Mouse (Mus musculus) myocyte (in vitro differentiated cells): ENCODE results near the gene Ncl. TPM values are rescaled to one million over a fixed set of nuclear protein-coding genes. Genes with fewer than 3 reads are reported as not detected.

Experiments
- H3K27me3 ChIP-seq: one replicate; pipeline ENCODE4 v1.6.1; 2011; ENCODE audit not compliant: control insufficient read depth, insufficient read depth, insufficient read length
- H3K36me3 ChIP-seq: one replicate; pipeline ENCODE4 v1.6.1; 2011; ENCODE audit not compliant: control insufficient read depth, insufficient read depth
- H3K4me2 ChIP-seq: one replicate; pipeline ENCODE4 v1.6.1; 2011; ENCODE audit warnings: low read depth, control low read depth
- H3K4me3 ChIP-seq: one replicate; pipeline ENCODE4 v1.5.1; 2011; ENCODE audit warnings: mild to moderate bottlenecking, control low read depth, moderate library complexity
- H3K79me2 ChIP-seq: one replicate; pipeline ENCODE4 v1.6.1; 2011; ENCODE audit not compliant: control insufficient read depth, insufficient read depth
- H3ac ChIP-seq: one replicate; pipeline ENCODE4 v1.6.1; 2011; ENCODE audit not compliant: control insufficient read depth, insufficient read length
- CEBPB ChIP-seq: IDR thresholded peaks from 2 replicates; pipeline ENCODE4 v1.6.1; 2011; ENCODE audit warnings: mild to moderate bottlenecking, moderate library complexity; ENCODE audit not compliant: poor library complexity, insufficient read depth, severe bottlenecking
- E2F4 ChIP-seq: IDR thresholded peaks from one replicate; pipeline ENCODE4 v1.6.1; 2011; ENCODE audit warnings: mild to moderate bottlenecking, control low read depth, moderate library complexity; ENCODE audit not compliant: insufficient read depth
- MAX ChIP-seq: IDR thresholded peaks from one replicate; pipeline ENCODE4 v1.6.1; 2011; ENCODE audit warnings: low read depth, mild to moderate bottlenecking, control low read depth
- MYOD1 ChIP-seq, 3 experiments: IDR thresholded peaks; one replicate each; pipeline ENCODE4 v1.6.1; 2011; ENCODE audit warnings: control low read depth in 2 of 3, low read depth in 2 of 3, mild to moderate bottlenecking in 2 of 3, moderate library complexity in 1 of 3; ENCODE audit not compliant: insufficient read length in 2 of 3, control insufficient read depth in 1 of 3
- MYOG ChIP-seq, 3 experiments: IDR thresholded peaks; one replicate each; pipeline ENCODE4 v1.6.1; 2011; ENCODE audit warnings: control low read depth in 2 of 3, low read depth in 2 of 3, mild to moderate bottlenecking in 2 of 3; ENCODE audit not compliant: insufficient read length in 2 of 3, control insufficient read depth in 1 of 3, insufficient read depth in 1 of 3
- POLR2A ChIP-seq: IDR thresholded peaks from one replicate; pipeline ENCODE4 v1.6.1; 2011; ENCODE audit warnings: low read depth, mild to moderate bottlenecking, control low read depth, moderate library complexity; ENCODE audit not compliant: insufficient read length
- POLR2AphosphoS2 ChIP-seq: IDR thresholded peaks from one replicate; pipeline ENCODE4 v1.6.1; 2011; ENCODE audit warnings: low read depth, control low read depth; ENCODE audit not compliant: insufficient read length
- REST ChIP-seq: IDR thresholded peaks from one replicate; pipeline ENCODE4 v1.6.1; 2011; ENCODE audit warnings: mild to moderate bottlenecking, control low read depth, moderate library complexity; ENCODE audit not compliant: insufficient read depth, insufficient read length
- SRF ChIP-seq: IDR thresholded peaks from one replicate; pipeline ENCODE4 v1.6.1; 2011; ENCODE audit warnings: low read depth; ENCODE audit not compliant: control insufficient read depth, insufficient read length
- TCF12 ChIP-seq: IDR thresholded peaks from one replicate; pipeline ENCODE4 v1.6.1; 2011; ENCODE audit warnings: mild to moderate bottlenecking, control low read depth; ENCODE audit not compliant: poor library complexity, insufficient read depth, severe bottlenecking
- TCF3 ChIP-seq: IDR thresholded peaks from one replicate; pipeline ENCODE4 v1.6.1; 2011; ENCODE audit warnings: low read depth, control low read depth; ENCODE audit not compliant: insufficient read length
- USF1 ChIP-seq: IDR thresholded peaks from one replicate; pipeline ENCODE4 v1.6.1; 2011; ENCODE audit warnings: low read depth, mild to moderate bottlenecking, control low read depth, moderate library complexity
- polyA plus RNA-seq: library from polyadenylated mRNA; unstranded; fragments of >200 nt; fragmentation: generic; extraction: Trizol; gene quantifications from one replicate; pipeline ENCODE4 v1.2.1, GENCODE M21; 2012; ENCODE audit warnings: missing spikeins

The Ncl gene
- polyA plus RNA-seq, 1 experiment: 131 TPM

DNA sequence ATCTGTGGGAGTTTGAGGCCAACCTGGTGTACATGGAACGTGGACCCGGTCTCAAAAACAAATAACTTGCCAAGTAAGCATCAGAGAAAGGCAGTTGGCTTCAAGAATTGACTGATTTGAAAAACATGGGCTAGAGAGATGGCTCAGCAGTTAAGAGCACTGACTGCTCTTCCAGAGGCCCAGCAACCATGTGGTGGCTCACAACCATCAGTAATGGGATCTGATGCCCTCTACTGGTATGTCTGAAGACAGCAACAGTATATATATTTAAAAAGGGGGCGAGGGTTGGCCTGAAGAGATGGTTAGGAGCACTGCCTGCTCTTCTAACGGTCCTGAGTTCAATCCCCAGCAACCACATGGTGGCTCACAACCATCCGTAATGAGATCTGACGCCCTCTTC, 4.5 kb upstream of the Ncl start:
- Histone ChIP-seq H3K4me2 (no peak overlapping the region), H3K79me2 (peaks cover 9% of the 10 kb centered on the region), H3K27me3 (no peaks in the 10 kb centered on the region), H3K36me3 (no peaks in the 10 kb centered on the region), H3K4me3 (no peak overlapping the region), H3ac (no peak overlapping the region)
- TF ChIP-seq MYOD1 (IDR thresholded peaks at IDR 0.05; ENCODE audit: control insufficient read depth in 1 of 3, insufficient read length in 2 of 3, low read depth in 2 of 3) (no peak), USF1 (no peak)

DNA sequence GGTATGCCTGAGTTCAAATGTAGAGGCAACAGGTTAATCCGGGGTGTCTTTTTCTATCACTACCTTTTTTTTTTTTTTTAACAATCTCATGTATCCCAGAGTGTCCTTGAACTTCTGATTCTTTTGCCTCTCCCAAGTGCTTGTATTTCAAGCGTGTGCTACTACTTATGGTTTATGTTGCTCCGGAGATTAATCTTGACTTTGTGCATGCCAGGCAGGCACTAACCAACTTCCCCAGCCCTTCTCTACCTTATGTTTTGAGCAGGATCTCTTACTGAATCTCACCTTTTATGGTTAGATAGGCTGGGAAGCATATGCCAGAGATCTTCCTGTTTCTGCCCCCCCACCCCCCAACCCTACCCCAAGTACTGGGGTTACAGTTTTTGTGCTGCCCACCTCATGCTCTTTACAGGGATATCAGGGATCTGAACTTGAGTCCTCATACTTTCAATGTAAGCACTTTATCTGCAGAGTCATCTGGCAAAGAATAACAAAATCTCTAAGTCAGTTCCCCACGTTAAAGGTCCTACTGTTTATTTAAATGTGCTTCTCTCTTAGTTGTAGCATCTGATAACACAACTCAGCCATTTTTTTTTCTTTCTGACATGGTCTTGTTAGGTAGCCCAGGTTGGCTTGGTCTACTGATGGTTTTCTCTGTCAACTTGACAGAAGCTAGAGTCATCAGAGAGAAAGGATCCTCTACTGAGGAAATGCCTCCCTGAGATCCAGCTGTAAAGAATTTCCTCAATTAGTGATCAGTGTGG, 2.8 kb upstream of the Ncl start:
- Histone ChIP-seq H3K36me3 (peaks cover 5% of the 10 kb centered on the region), H3K4me3 (no peak overlapping the region)
- no peak for TF ChIP-seq POLR2A
- no peak for TF ChIP-seq MYOD1 (IDR thresholded peaks at IDR 0.05; ENCODE audit: control insufficient read depth in 1 of 3, insufficient read length in 2 of 3, low read depth in 2 of 3)
- no peak for TF ChIP-seq POLR2AphosphoS2
- no peak for TF ChIP-seq USF1
- TF ChIP-seq TCF12: no peak
- TF ChIP-seq CEBPB: no peak
- TF ChIP-seq TCF3: no peak
- TF ChIP-seq MYOG (IDR thresholded peaks at IDR 0.05; ENCODE audit: control insufficient read depth in 1 of 3, insufficient read depth in 1 of 3, insufficient read length in 2 of 3, low read depth in 2 of 3): no peak
- no peak for TF ChIP-seq REST

DNA sequence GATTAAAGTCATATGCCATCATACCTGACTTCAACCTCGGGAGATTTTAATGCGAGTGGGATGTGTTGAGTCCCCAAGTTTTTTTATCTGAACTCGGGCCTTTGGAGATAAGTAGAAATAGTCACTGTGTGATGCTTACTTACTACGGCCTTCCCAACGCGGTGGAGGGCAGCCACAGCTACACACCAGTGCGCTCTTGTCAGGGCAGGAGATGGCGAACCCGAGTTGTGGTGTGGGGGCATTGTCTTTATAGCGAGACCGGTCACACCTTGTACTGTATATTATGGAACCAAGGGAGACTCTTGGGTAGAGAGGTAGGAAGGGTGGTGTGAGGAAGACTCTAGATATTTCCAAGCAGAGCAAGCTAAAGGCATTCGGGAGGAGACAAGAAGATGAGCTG, 1.2 kb upstream of the Ncl start:
- Histone ChIP-seq H3K4me3 (peak overlapping the region; percentile 95), H3K79me2 (peaks cover 38% of the 10 kb centered on the region), H3K36me3 (peaks cover 21% of the 10 kb centered on the region), H3K4me2 (peak overlapping the region; percentile 89), H3K27me3 (no peaks in the 10 kb centered on the region), H3ac (peak overlapping the region; percentile 56)
- TF ChIP-seq POLR2AphosphoS2: no peak
- no peak for TF ChIP-seq CEBPB

More for the DNA sequence above, 2.8 kb upstream of the Ncl start:
- peaks cover 25% of the 10 kb centered on the region for H3K79me2 ChIP-seq
- no peak overlapping the region for H3K4me2 ChIP-seq
- no peak overlapping the region for H3ac ChIP-seq
- no peaks in the 10 kb centered on the region for H3K27me3 ChIP-seq

DNA sequence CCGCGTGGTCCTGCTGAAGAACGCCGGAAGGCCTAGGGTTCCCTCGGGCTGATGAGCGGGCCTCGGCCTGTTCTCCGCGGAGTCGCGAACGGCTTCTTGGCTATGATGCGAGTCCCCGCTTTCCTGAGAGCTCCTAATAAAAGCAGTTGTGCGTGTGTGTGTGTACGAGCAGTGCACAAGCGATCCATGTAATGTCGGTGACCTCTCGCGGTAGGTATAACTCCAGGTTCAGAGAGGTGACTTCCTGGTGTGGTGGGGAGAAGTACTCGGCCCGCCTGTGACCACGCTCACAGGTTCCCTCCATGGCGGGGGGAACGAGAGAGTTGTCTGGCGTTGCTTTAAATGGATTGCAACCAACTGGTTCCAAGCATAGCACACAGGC, 589 bp upstream of the Ncl start:
- no peak for TF ChIP-seq POLR2AphosphoS2
- TF ChIP-seq REST: no peak
- no peak for TF ChIP-seq SRF
- peaks cover 28% of the 10 kb centered on the region for H3K36me3 ChIP-seq
- peaks cover 38% of the 10 kb centered on the region for H3K79me2 ChIP-seq
- H3ac ChIP-seq: peak overlapping the region; percentile 56
- peak overlapping the region; percentile 89 for H3K4me2 ChIP-seq
- H3K27me3 ChIP-seq: no peaks in the 10 kb centered on the region
- H3K4me3 ChIP-seq: peak overlapping the region; percentile 95

DNA sequence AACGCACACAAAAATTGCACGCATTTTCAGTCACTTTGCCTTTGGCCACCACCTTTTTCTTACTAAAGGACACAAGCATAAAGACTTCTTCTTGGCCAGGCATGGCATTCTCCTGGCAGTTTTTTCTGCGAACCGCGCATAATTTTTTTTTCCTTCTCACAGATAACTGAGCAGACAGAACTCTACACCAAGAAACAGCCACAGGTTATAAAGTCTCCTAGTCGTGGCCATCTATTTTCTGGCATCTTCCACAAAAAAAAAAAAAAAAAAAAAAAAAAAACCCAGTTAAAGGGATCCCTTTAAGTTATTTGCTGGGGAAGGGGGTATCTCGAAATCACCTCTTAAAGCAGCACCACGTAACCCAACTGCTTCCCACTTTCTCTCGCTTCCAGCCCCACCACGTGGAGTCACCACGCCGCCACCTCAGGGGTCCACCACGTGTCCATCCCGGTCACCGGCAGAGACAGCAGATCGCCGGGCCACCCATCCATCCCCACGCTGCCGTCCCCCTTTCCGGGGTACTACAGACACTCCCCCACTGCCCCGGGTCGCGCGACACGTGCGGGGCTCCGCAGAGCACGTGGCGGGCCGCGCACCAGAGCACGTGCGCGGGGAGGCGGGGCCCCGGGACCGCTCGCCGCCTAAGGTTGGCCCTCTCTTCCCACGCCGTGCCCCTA, 833 bp downstream of the Ncl start:
- TF ChIP-seq REST: no peak
- no peak for TF ChIP-seq TCF12
- TF ChIP-seq MYOG (IDR thresholded peaks at IDR 0.05; ENCODE audit: control insufficient read depth in 1 of 3, insufficient read depth in 1 of 3, insufficient read length in 2 of 3, low read depth in 2 of 3): no peak
- TF ChIP-seq TCF3: no peak
- no peak for TF ChIP-seq CEBPB
- TF ChIP-seq E2F4: no peak
- no peak for TF ChIP-seq POLR2A
- TF ChIP-seq USF1: peak; percentile 54
- no peak for TF ChIP-seq POLR2AphosphoS2
- TF ChIP-seq MYOD1 (IDR thresholded peaks at IDR 0.05; ENCODE audit: control insufficient read depth in 1 of 3, insufficient read length in 2 of 3, low read depth in 2 of 3): no peak
- peak; percentile 62 for TF ChIP-seq MAX
- H3K36me3 ChIP-seq: peaks cover 42% of the 10 kb centered on the region
- peaks cover 38% of the 10 kb centered on the region for H3K79me2 ChIP-seq
- no peaks in the 10 kb centered on the region for H3K27me3 ChIP-seq
- H3K4me2 ChIP-seq: peak overlapping the region; percentile 92
- peak overlapping the region; percentile 95 for H3K4me3 ChIP-seq
- peak overlapping the region; percentile 56 for H3ac ChIP-seq
